Mouse (Mus musculus): ENCODE data around the gene Trappc2. TPM values are rescaled to one million over a fixed set of nuclear protein-coding genes. Genes with fewer than 3 reads are reported as not detected.

Trappc2 gene
- total RNA-seq, 2 experiments from 2014 or later = 9.6 to 30.6 TPM

Other genes with a start within 250 kb of the Trappc2 start
- not detected in 2 replicates for gene Gpm6b, start 201.7 kb upstream of the Trappc2 start, total RNA-seq (2015; ENCODE audit: low replicate concordance)
- 0.09 TPM in 1 of 2 replicates, not detected in the other for gene Gpm6b, start 201.7 kb upstream of the Trappc2 start, total RNA-seq (2017; ENCODE audit: low replicate concordance)
- 0.77 and 1.5 TPM in 2 replicates for gene Ofd1, start 130 bp downstream of the Trappc2 start, total RNA-seq (2015; ENCODE audit: low replicate concordance)
- 4.2 and 5.5 TPM in 2 replicates for gene Ofd1, start 130 bp downstream of the Trappc2 start, total RNA-seq (2017; ENCODE audit: low replicate concordance)
- gene Rab9, start 39.3 kb downstream of the Trappc2 start, total RNA-seq (2015; ENCODE audit: low replicate concordance) = 8.4 and 20.2 TPM in 2 replicates
- gene Rab9, start 39.3 kb downstream of the Trappc2 start, total RNA-seq (2017; ENCODE audit: low replicate concordance) = 12.0 and 21.6 TPM in 2 replicates
- 2.1 and 7.7 TPM in 2 replicates for gene Tceanc, start 78.0 kb downstream of the Trappc2 start, total RNA-seq (2015; ENCODE audit: low replicate concordance)
- gene Tceanc, start 78.0 kb downstream of the Trappc2 start, total RNA-seq (2017; ENCODE audit: low replicate concordance) = 2.1 and 5.8 TPM in 2 replicates
- gene Egfl6, start 145.1 kb downstream of the Trappc2 start, total RNA-seq (2015; ENCODE audit: low replicate concordance) = not detected in 2 replicates
- not detected in 2 replicates for gene Egfl6, start 145.1 kb downstream of the Trappc2 start, total RNA-seq (2017; ENCODE audit: low replicate concordance)

Data from erythroblast, adult 5-6 weeks (primary cell).